Mouse (Mus musculus): ENCODE results near the gene Pspc1.
"Not testable (repeated sequence)": the region's sequence is repeated elsewhere in the genome, so short reads cannot be mapped to it uniquely, and the experiment has no call there.

DNA sequence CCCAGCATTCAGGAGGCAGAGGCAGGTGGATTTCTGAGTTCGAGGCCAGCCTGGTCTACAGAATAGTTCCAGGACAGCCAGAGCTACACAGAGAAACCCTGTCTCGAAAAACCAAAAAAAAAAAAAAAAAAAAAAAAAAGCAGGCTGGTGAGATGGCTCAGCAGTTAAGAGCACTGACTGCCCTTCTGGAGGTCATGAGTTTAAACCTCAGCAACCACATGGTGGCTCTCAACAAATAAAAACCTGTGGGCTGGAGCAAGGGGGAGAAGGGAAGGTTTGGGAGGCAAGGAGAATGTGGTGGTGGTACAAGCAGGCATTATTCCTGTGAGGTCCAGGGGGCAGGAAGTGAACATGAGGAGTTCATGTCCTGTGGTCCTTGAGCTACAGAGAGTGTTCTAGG is 11.7 kb downstream of the Pspc1 start:
- not testable (repeated sequence) for TF ChIP-seq EP300, CTCF (IDR thresholded peaks at IDR 0.05; ENCODE audit: low read depth)
